Mouse (Mus musculus) splenic B cell, adult 2 months (primary cell): Measurements from ENCODE around the gene Tead2.

Experiments
- DNase-seq: peaks from one replicate; pipeline ENCODE4 v3.0.0-alpha.2; 2011; ENCODE audit warnings: low read depth, low spot score
- H3K27me3 ChIP-seq: 2 replicates; pipeline ENCODE4 v1.6.1; 2012; ENCODE audit warnings: mild to moderate bottlenecking, low read length, moderate library complexity, mixed read lengths; ENCODE audit not compliant: control insufficient read depth, poor library complexity, insufficient read depth, severe bottlenecking
- H3K36me3 ChIP-seq: 2 replicates; pipeline ENCODE4 v1.6.1; 2012; ENCODE audit warnings: mild to moderate bottlenecking, low read length, moderate library complexity, mixed read lengths; ENCODE audit not compliant: control insufficient read depth, poor library complexity, insufficient read depth, severe bottlenecking

The Tead2 gene

DNA sequence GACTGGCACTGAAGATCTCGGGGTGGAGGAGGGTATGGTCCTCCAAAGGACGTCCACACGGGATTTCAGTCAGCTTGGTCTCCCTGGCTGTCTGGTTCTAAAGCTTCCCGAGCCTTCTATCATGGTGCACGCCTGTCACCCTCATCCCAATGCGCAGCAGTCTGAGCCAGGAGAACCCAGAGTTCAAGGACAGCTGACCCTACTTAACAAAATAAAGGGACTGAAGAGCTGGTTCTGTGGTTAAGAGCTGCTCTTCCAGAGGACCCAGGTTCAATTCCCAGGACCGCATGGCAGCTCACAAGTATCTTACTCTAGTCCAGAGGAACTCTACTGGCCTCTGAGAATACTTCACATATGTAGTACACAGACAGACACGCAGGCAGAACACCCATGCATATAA lies 13.5 kb downstream of the Tead2 start:
- no peak for DNase-seq
- Histone ChIP-seq H3K27me3 (no peaks in the 10 kb centered on the region), H3K36me3 (peaks cover 9% of the 10 kb centered on the region; the same call in 1 of the 2 replicates)

- Histone ChIP-seq H3K36me3 (peaks cover 12% of the 10 kb centered on the region; the same call in 1 of the 2 replicates), H3K27me3 (no peaks in the 10 kb centered on the region)
- DNase-seq, result peak; percentile 82
Observed at GRCm38 (mm10) chr7:45229459-45230203, 14.1 kb downstream of the Tead2 start.

GRCm38 (mm10) chr7:45231192-45231591 lies 15.6 kb downstream of the Tead2 start:
- H3K27me3 ChIP-seq, result no peaks in the 10 kb centered on the region
- no peak for DNase-seq

DNA sequence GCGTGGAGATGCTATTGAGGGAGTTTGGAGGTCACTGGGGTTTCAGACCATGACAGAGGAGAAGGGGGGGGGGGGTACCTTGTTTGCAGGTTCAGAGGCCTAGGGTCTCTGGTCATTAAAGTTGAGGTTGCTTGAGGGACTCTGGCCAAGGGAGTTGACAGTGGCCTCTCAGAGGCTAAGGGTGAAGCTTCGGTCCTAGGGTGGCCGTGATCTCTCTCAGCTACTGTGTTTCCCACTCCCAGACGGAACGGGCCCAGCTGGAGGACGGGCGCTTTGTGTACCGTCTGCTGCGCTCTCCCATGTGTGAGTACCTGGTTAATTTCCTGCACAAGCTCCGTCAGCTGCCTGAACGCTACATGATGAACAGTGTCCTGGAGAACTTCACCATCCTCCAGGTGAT lies 16.4 kb downstream of the Tead2 start:
- peaks cover 20% of the 10 kb centered on the region for H3K36me3 ChIP-seq
- no peaks in the 10 kb centered on the region for H3K27me3 ChIP-seq
- no peak for DNase-seq

More at GRCm38 (mm10) chr7:45231192-45231591, 15.6 kb downstream of the Tead2 start:
- peaks cover 20% of the 10 kb centered on the region for H3K36me3 ChIP-seq

DNA sequence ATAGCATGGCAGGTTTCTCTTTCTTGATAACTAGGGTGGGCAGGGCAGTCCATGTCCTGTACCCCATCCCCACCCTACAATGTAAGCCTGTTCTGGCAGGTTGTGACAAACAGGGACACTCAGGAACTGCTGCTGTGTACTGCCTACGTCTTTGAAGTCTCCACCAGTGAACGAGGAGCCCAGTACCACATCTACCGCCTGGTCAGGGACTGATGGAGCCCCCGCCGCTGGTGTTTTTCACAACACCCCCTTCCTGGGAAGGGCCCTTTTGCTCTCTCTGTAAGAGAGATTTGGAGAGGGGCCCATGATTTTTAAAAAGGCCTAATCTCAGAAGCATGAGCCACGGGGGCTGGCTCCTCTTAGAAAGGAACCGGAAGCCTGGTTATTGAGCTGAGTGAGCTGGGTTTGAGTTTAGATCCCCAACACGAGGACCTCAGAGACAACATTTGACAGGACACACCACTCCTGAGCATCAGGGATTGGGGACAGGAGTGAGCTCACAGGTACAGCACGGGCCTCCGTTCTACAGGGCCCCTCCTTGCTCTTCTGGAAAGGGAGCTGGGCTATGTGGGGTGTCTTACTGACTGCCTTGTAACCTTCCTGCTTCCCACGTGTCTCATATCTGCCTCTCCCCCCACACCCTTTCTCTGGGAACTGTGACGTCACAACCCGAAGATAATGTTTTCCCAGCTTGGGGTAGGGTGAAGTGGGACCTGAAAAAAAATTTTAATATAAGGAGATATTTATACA lies 17.3 kb downstream of the Tead2 start:
- Histone ChIP-seq H3K27me3 (no peaks in the 10 kb centered on the region), H3K36me3 (peaks cover 20% of the 10 kb centered on the region)
- DNase-seq, result no peak

DNA sequence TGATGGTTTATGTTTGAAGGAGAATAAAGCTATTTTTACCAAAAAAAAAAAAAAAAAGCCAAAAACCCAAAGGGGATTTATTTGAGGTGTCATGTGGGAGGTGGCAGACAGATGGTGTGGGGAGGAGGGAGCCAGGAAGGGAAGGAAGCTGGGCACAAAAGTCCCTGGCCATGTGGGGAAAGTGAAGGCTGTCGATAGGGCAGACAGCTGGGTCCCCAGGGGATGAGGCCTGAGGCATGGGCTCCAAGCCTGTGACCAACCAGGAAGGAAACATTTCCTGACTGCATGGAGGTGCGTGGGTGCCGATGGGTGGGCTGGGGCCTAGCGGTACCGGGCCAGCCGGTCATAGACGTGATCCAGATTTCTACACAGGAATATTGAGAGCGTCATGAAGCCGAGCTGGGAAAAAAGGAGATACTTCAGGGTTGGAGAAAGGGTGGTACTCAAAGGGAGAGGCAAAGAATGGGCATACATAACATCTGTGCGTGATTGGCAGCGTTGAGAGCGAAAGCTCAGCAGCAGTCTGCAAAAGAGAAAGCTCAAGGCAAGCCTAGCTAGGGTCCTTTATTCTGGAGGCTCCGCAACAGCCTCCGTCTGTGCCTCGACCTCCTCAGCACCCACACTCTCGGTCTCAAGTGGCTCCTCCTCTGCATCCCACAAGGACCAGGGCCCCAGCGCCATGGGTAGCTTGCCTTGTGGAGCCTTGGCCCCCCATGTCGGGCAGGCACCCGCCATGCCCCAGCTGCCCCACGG lies 18.2 kb downstream of the Tead2 start:
- Histone ChIP-seq H3K27me3 (no peaks in the 10 kb centered on the region), H3K36me3 (peaks cover 20% of the 10 kb centered on the region)
- peak; percentile 76 for DNase-seq

- DNase-seq, result peak; percentile 49
- no peaks in the 10 kb centered on the region for H3K27me3 ChIP-seq
- H3K36me3 ChIP-seq, result peaks cover 20% of the 10 kb centered on the region
Observed at GRCm38 (mm10) chr7:45234333-45234841, 18.8 kb downstream of the Tead2 start.

DNA sequence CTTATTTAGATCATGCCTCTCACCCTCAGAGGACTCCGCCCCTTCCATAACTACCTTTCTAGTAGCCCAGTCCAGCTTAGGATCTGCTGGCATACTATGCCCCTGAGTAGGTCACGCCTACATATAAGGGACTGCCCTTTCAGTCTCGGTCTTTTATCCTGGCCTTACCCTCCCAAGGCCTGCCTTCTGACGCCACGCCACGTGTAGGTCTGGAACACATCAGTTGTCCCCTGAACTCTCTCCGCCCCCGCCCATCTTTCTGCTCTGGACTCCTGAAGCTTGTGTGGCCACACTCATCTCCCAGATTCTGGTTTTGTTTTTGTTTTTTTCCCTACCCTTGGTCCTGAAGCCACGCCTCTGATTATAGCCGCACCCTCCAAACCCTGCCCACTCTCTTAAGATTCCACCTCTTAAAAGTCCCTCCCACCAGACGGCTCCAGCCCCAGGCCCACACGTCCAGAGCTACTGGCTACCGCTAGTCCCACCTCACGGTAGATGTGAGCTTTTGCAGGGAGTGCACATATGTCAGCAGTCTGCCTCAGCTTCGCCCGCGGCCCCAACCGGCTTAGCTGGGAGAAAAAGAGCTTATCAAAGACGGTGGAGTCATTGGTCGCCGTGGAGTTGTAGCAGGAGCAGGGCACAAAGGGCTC lies 19.5 kb downstream of the Tead2 start:
- DNase-seq, result no peak
- Histone ChIP-seq H3K36me3 (peaks cover 20% of the 10 kb centered on the region), H3K27me3 (no peaks in the 10 kb centered on the region)

- H3K36me3 ChIP-seq, result peaks cover 20% of the 10 kb centered on the region
- no peaks in the 10 kb centered on the region for H3K27me3 ChIP-seq
- DNase-seq, result no peak
Observed at GRCm38 (mm10) chr7:45235656-45236180, 20.2 kb downstream of the Tead2 start.

DNA sequence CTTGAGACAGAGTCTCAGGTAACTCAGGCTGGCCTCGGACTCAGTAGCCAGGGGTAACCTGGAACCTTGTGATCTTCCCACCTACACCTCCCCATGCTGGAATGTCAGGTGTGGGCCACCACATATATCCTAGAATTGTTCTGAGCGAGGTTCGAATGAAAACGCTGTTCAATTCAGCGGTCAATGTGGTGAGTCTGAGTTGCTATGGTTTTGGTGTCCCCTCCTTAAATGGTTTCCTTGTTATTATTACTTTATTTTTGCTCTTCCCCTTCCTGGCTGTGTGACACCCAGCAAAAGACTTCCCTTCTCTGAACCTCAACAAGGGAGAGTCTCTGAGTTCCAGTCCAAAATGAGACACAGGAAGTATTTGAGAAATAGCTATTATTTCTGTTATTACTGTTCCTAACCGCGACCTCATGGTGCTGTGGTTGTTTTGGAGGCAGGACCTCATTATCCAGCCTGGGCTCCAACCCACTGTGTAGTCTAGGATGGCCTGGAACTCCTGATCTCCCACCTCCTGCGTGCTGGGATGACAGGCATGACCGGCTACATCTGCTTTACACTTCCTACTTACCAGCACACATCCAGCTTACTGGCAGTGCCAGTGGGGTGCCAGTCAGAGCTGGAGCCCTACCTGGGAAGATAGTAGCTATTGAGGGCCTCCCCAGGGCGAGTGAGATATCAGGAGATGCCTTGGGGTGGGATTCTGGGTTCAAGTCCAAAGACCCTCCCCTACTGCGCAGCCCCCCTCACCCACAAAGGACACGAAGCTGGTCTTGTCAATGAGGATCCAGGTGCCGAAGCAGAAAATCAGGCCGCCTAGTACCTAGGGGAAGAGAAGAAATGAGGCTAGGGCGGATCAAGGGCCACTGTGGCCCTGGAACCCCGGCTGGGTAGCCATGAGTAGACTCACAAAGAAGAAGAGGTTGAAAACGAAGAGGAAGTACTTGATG lies 22.5 kb downstream of the Tead2 start:
- Histone ChIP-seq H3K36me3 (peaks cover 17% of the 10 kb centered on the region), H3K27me3 (no peaks in the 10 kb centered on the region)
- DNase-seq, result no peak

DNA sequence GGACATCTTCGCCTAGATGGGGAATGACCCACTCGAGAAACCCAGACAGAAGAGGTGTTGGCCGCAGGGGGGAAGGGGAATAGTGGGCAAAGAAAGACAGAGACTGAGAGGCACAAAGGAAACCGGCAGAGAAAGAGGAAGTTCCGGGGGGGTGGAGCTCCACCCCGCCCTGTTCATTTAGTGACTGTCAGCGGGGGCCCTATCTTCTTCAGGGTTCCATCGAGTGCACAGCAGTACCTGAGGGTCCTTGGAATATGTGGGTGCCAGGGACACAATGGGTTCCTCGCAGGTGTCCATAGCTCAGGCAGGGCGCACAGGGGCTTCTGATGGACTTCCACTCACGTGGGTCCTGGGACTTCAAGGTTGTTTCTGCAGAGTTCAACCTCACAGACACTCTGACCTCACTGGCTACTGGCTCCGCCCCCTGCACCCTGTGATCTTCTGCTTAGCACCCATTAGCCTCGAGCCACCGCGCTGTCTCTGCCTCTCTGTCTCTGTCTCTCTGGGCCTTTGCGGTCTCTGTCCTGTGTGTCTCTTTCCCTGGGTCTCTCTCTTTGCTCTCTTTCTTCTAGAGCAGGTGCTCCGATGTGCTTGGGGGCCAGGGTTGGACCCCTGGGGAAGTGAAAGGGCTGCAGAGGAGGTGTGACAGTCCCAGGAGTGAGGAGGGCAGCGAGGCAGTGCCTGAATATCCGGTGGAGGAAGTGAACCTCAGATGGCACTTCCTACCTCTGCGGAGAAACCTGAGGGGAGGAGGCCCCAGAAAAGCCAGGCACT lies 23.4 kb downstream of the Tead2 start, which contains the start of gene Cd37:
Gene Cd37, minus strand, starts transcription at position 393 of the 774 bp plus-strand sequence.
- Histone ChIP-seq H3K27me3 (no peaks in the 10 kb centered on the region), H3K36me3 (peaks cover 12% of the 10 kb centered on the region)
- DNase-seq, result peak; percentile 92

DNA sequence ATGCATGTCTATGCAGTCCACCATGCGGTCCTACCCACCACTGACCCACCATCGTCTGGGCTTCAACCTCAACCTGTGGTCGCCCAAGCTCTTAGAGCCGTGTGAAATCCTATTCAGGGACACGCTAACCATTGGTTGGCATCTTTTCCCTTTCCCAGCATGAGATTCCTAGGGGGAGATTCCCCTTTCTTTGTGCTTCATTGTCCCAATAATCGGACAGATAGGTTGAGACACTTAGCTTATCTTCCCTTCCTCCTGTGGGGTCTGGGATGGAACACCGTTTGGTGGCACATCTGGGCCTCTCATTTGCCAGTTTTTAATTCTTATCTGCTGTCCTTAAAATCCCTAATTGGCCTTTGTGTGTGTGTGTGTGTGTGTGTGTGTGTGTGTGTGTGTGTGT lies 24.6 kb downstream of the Tead2 start:
- DNase-seq, result no peak
- no peaks in the 10 kb centered on the region for H3K27me3 ChIP-seq
- H3K36me3 ChIP-seq, result peaks cover 7% of the 10 kb centered on the region
